Mouse (Mus musculus) embryonic stem cell, embryonic (primary cell): ENCODE data around the gene Afap1.

Experiments used
- CTCF ChIA-PET, 4 experiments: fragments of 300-600 bp in 2 of 4; fragments of 350-600 bp in 2 of 4; sonication (Branson Sonifier 250); formaldehyde crosslinking; loops; one replicate each; lab custom pipeline; 2022; ENCODE audit warnings: inconsistent platforms in 2 of 4; lab: Charles Lee
- POLR2A ChIA-PET, 4 experiments: fragments of 300-600 bp in 2 of 4; fragments of 350-600 bp in 2 of 4; sonication (Branson Sonifier 250); formaldehyde crosslinking; loops; one replicate each; lab custom pipeline; 2022; ENCODE audit warnings: antibody characterized with exemption in 4 of 4, inconsistent platforms in 1 of 4; lab: Charles Lee

Afap1 gene

GRCm38 (mm10) chr5:35908626-35909443 is 15.7 kb downstream of the Afap1 start:
- ChIA-PET CTCF (interaction anchor here in 1 of 4 experiments (1.6 kb wide), 1 partner anchor 68 kb away, joined by 4 read pairs; no protein-coding TSS in a partner anchor), POLR2A (interaction anchor here in 3 of 4 experiments (0.7 to 2.4 kb wide), 8 partner anchors 8 to 57 kb away, joined by 3 to 13 read pairs (median 4); partner anchors contain the start of gene Afap1 (in 1 of the 3))

GRCm38 (mm10) chr5:35915629-35916300 is 22.6 kb downstream of the Afap1 start:
- ChIA-PET CTCF (interaction anchor here in 3 of 4 experiments (0.5 to 1.8 kb wide), 4 partner anchors 28 to 72 kb away, joined by 4 to 7 read pairs (median 5); no protein-coding TSS in a partner anchor), POLR2A (interaction anchor here in 2 of 4 experiments (0.6 to 3.1 kb wide), 5 partner anchors 11 to 126 kb away, joined by 3 to 17 read pairs (median 3); partner anchors contain the start of gene Afap1 (in 1 of the 2))

GRCm38 (mm10) chr5:35916666-35917065 is 23.5 kb downstream of the Afap1 start:
- ChIA-PET CTCF (interaction anchor here in 2 of 4 experiments (0.5 to 1.6 kb wide), 3 partner anchors 42 to 73 kb away, joined by 5 to 7 read pairs (median 5); no protein-coding TSS in a partner anchor), POLR2A (interaction anchor here in 2 of 4 experiments (0.6 to 3.3 kb wide), 7 partner anchors 12 to 126 kb away, joined by 3 to 17 read pairs (median 4); partner anchors contain the start of gene Afap1 (in 1 of the 2))

- ChIA-PET CTCF (interaction anchor here in 3 of 4 experiments (0.7 to 1.2 kb wide), 4 partner anchors 30 to 1914 kb away, joined by 3 to 7 read pairs (median 5); no protein-coding TSS in a partner anchor), POLR2A (interaction anchor here (0.7 to 3.3 kb wide), 12 partner anchors 9 to 613 kb away, joined by 3 to 17 read pairs (median 5); partner anchors contain the start of gene Afap1 (in 1 of the 4))
Observed at GRCm38 (mm10) chr5:35918387-35918786, 25.3 kb downstream of the Afap1 start.

- ChIA-PET POLR2A (interaction anchor here in 1 of 4 experiments (0.9 kb wide), 1 partner anchor 12 kb away, joined by 3 read pairs; no protein-coding TSS in a partner anchor), CTCF (interaction anchor here in 1 of 4 experiments (0.5 to 0.7 kb wide), 2 partner anchors 52 to 411 kb away, joined by 3 read pairs; no protein-coding TSS in a partner anchor)
Observed at GRCm38 (mm10) chr5:35920076-35920475, 27.0 kb downstream of the Afap1 start.

- POLR2A ChIA-PET, result interaction anchor here in 2 of 4 experiments (0.7 to 1.6 kb wide), 3 partner anchors 12 to 18 kb away, joined by 3 read pairs; no protein-coding TSS in a partner anchor
- CTCF ChIA-PET, result interaction anchor here in 3 of 4 experiments (0.5 to 1.0 kb wide), 4 partner anchors 51 to 411 kb away, joined by 3 to 4 read pairs (median 3); no protein-coding TSS in a partner anchor
Observed at GRCm38 (mm10) chr5:35920557-35920956, 27.4 kb downstream of the Afap1 start.

- CTCF ChIA-PET, result interaction anchor here in 3 of 4 experiments (0.6 to 1.4 kb wide), 6 partner anchors 25 to 328 kb away, joined by 3 to 4 read pairs (median 4); no protein-coding TSS in a partner anchor
- POLR2A ChIA-PET, result interaction anchor here in 3 of 4 experiments (0.7 to 2.3 kb wide), 7 partner anchors 13 to 21 kb away, joined by 3 to 7 read pairs (median 3); no protein-coding TSS in a partner anchor
Observed at GRCm38 (mm10) chr5:35921141-35921540, 28.0 kb downstream of the Afap1 start.

GRCm38 (mm10) chr5:35921595-35922254 is 28.6 kb downstream of the Afap1 start:
- POLR2A ChIA-PET, result interaction anchor here in 3 of 4 experiments (0.7 to 2.3 kb wide), 6 partner anchors 13 to 28 kb away, joined by 3 to 7 read pairs (median 4); partner anchors contain the start of gene Afap1 (in 1 of the 3)
- CTCF ChIA-PET, result interaction anchor here (0.7 to 1.5 kb wide), 8 partner anchors 24 to 329 kb away, joined by 3 to 5 read pairs (median 4); no protein-coding TSS in a partner anchor

- CTCF ChIA-PET, result no interaction called here
- POLR2A ChIA-PET, result interaction anchor here in 2 of 4 experiments (1.1 to 2.3 kb wide), 2 partner anchors 16 kb away, joined by 3 to 7 read pairs; no protein-coding TSS in a partner anchor
Observed at GRCm38 (mm10) chr5:35923448-35923847, 30.3 kb downstream of the Afap1 start.

- ChIA-PET CTCF (interaction anchor here in 1 of 4 experiments (1.1 kb wide), 1 partner anchor 57 kb away, joined by 3 read pairs; no protein-coding TSS in a partner anchor), POLR2A (interaction anchor here in 2 of 4 experiments (0.5 to 1.2 kb wide), 2 partner anchors 19 to 23 kb away, joined by 3 to 4 read pairs; no protein-coding TSS in a partner anchor)
Observed at GRCm38 (mm10) chr5:35925171-35925634, 32.1 kb downstream of the Afap1 start.

GRCm38 (mm10) chr5:35926511-35926910 is 33.4 kb downstream of the Afap1 start:
- CTCF ChIA-PET, result no interaction called here
- POLR2A ChIA-PET, result no interaction called here

- ChIA-PET CTCF (interaction anchor here in 1 of 4 experiments (0.6 kb wide), 1 partner anchor 49 kb away, joined by 6 read pairs; no protein-coding TSS in a partner anchor), POLR2A (interaction anchor here in 2 of 4 experiments (0.5 to 0.6 kb wide), 2 partner anchors 139 to 403 kb away, joined by 3 to 7 read pairs; no protein-coding TSS in a partner anchor)
Observed at GRCm38 (mm10) chr5:35931296-35931695, 38.2 kb downstream of the Afap1 start.

- ChIA-PET CTCF (interaction anchor here in 1 of 4 experiments (1.0 kb wide), 1 partner anchor 13 kb away, joined by 3 read pairs; no protein-coding TSS in a partner anchor), POLR2A (interaction anchor here in 2 of 4 experiments (0.6 to 1.8 kb wide), 7 partner anchors 10 to 340 kb away, joined by 3 to 7 read pairs (median 3); no protein-coding TSS in a partner anchor)
Observed at GRCm38 (mm10) chr5:35933059-35933458, 39.9 kb downstream of the Afap1 start.

GRCm38 (mm10) chr5:35935939-35936338 is 42.8 kb downstream of the Afap1 start:
- ChIA-PET POLR2A (interaction anchor here in 2 of 4 experiments (0.6 to 0.7 kb wide), 2 partner anchors 32 to 36 kb away, joined by 3 to 4 read pairs; no protein-coding TSS in a partner anchor), CTCF (interaction anchor here in 1 of 4 experiments (0.9 kb wide), 1 partner anchor 65 kb away, joined by 3 read pairs; no protein-coding TSS in a partner anchor)

- ChIA-PET POLR2A (interaction anchor here in 3 of 4 experiments (0.7 to 2.9 kb wide), 8 partner anchors 10 to 22 kb away, joined by 3 to 12 read pairs (median 6); no protein-coding TSS in a partner anchor), CTCF (interaction anchor here in 3 of 4 experiments (0.6 to 2.4 kb wide), 4 partner anchors 10 to 44 kb away, joined by 3 to 7 read pairs (median 4); no protein-coding TSS in a partner anchor)
Observed at GRCm38 (mm10) chr5:35938249-35939223, 45.4 kb downstream of the Afap1 start.
